Mouse (Mus musculus) right cerebral cortex, postnatal 25 days (tissue): ENCODE measurements around the gene BC024978.

Experiments used
- DNase-seq: peaks from one replicate; pipeline ENCODE4 v3.0.0; 2022

BC024978 gene

DNA sequence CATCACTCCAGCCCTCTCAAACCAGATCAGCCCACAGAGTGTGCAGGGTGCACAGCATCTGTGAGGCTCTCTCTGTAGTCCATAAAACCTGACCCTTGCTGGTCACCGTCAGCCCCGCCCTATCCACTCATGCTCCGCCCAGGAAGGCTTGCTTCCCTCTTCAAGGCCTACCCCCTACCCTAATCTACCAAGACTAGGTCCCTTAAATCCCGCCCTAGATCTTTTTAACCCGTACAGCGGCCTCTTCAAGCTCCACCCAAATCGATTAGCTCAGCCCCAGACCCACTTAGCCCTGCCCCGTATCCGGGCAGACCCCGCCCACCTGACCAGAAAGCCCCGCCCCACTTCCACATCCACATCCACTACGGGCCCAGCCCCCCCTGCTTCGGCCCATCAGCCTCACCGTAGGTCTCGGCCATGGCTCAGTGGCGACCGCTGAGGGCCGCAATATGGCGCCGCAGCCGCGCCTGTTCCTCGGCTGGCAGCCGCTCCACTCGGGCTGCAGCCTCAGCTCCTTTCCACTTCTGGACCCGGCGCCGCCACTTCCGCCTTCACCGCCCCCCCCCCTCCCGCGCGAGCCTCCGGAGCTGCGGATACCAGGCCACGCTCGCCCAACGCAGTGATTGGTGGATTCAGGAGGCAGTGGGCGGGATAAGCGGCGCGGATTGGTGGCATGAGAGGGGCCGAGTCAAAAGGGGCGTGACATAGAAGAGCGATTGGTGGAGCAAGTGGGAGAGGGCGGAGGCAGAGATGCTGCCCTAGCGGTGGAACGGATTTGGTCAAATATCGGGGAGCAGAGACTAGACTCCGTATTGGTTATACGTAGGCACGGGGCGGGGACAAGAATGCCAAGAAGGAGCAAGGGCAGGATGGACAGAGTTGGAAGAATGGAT lies 17.0 kb upstream of the BC024978 start, which contains the start of gene Rab4b:
Gene Rab4b (minus strand): TSS at position 573 of the 893 bp plus-strand sequence.
- peak; percentile 100 for DNase-seq

DNA sequence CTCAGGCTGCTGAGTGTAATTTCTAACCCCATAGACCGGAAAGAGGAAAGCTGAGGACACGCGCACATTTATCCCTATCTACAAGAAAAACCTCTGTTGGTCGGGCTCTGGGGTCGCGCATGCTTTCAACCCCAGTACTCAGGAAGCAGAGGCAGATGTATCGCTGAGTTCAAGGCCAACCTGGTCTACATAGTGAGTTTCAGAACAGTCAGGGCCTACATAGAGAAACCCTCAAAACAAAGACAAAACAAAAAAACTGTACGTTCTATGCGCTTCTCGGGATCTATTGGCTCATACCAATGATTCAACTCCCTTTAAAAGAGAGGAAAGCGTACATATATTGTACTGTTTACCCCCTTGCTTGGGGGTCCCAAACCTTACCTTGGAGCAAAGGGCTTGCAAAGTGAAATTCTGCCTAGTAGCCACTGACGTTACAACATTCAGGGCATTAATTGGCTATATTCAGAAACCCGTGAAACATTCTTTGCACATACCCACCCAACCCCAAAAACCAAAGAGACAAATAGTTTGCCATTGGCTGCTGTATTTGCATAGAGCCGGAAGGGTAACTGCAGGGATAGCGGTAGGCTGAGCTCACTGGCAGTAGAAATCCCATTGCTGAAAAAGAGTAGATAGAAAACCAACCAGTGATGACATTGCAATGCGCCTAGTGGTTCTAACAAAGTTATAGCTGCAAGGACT lies 16.2 kb upstream of the BC024978 start:
- DNase-seq = no peak

DNA sequence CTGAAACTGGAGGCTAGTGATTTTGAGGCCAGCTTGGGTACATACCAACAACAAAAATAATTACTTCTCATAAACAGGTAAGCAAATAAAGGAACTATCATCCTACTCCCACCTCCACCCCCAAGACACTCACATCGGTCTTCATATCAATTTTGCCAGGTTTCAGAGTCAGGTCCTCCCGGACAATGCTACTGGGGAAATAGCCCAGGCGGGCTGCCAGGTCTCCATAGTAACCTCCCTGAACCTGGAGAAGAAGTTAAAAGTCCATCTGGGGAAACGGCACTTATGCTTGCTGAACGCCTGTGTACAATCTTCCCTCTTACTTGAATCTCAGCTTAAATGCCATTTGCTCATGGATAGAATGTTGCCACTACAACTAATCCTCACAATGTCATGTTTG lies 15.5 kb upstream of the BC024978 start:
- no peak for DNase-seq

DNA sequence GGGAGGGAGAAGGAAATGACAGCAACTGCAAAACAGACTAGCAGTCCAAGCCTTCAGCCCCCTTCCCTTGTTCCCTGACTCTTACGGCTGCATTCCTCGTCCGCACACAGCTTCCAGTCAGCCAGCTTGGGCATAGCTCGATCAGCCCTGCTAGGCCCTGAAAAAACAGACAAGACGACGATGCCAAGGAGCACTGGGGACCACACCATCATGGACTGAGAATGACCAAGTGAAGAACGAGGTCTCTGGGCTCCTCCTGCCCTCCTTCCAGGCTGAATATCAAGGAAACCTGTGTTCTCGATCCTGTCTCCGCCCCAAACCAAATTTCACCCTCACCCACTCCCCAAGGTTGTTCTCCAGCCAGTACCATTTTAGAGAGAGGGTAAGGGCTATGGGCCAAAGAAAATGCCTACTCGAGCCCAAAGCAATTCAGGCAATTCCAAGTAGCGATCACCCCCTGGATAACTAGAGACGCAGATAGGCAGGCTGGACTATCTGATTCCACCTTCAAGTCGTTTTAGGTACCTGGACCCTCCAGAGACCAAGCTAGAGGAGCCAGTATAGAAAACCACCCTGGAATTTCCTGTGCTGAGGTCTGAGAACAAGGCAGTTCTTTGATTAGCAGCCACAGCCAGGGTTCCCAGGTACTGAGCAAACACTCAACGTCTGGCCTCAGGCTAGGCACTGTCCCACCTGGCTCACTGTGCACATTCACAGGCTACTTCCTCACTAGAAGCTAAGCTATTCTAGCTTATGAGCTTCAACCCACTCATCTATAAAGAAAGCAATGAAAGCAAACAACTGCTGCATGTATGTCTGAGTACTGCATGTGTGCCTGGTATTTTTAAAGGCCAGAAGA lies 14.5 kb upstream of the BC024978 start, which contains the start of the genes Gm21983 and Mia:
Gene Gm21983 (minus strand): TSS at position 250 of the 859 bp plus-strand sequence.
Gene Mia (minus strand): TSS at position 321 of the 859 bp plus-strand sequence.
- DNase-seq = no peak

DNA sequence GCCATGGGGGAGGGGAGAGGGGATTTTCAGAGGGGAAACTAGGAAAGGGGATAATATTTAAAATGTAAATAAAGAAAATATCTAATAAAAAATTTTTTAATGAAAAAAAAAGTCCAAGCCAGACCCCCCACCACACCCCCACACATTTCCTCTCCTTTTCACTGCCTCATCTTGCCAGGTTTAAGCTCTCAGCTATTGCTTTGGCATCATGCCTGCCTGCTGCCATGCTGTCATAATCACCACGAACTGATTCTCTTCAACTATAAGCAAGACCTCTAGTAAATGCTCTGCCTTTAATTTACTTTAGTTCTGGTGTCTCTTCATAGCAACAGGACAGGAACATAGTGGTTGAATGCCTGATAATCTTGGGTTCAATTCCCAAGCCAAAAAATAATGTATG lies 13.1 kb upstream of the BC024978 start:
- DNase-seq = no peak

DNA sequence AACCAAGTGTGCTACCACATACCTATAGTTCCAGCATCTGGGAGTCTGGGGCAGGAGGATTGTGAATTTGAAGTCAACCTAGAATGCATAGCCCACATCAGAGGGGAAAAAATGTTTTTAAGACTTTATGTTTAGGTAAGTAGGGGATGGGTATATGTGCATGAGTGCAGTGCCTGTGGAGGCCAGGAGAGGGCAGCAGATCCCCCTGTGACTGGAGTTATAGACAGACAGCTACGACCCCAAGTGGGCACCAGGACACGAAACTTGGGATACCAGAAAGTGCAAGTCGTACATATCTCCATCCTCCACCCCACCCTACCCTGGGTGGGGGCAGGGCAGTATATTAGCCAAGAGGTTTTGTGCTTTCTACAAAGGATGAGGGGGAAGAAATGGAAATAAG lies 10.6 kb upstream of the BC024978 start:
- DNase-seq = no peak

DNA sequence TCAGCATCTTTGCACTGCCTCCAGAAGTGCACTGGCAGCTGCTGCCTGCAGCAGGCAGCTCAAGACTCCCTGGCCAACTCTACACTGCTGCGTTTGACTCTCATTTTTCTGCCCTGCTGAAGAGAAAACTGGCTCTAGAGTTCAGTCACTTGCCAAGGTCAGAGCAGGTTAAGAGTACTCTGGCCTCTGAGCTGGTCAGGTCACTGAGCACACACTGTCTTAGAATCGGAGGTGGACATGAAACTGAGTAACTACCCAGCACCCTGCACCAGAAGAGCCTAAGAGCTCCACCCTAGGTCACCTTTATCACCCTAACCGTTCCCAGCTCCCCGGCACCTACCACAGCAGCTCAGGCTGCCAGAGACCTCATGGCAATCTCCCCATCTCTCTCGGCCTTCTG lies 9.6 kb upstream of the BC024978 start:
- DNase-seq = no peak

DNA sequence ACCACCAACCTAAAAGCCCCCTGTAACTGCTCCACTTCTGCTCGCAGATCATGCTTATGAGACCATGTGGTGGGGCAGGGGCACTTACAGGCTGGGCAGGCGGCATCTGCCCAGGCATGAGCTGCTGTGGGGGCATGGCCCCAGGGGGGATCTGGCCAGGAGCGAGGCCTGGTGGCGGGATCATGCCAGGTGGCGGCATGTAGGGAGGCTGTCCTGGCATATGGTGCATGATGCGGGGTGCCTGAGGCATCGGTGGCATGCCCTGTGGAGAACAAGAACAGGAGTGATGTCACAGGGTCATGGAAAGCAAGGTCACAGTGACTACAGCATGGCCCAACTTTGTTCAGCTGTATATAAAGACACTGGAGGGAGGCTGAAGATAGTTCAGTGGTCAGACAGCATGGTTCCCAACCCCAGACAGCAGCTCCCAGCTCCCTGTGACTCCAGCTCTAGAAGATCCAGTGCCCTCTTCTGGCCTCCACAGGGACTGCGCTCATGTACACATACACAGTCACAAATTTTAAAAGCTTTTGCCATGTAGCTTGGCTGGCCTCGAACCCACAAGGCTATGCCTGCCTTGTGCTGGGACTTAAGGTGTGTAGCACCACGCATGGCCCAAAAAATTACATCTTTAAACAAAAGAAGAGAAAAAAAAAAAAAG lies 6.2 kb upstream of the BC024978 start:
- DNase-seq = no peak

DNA sequence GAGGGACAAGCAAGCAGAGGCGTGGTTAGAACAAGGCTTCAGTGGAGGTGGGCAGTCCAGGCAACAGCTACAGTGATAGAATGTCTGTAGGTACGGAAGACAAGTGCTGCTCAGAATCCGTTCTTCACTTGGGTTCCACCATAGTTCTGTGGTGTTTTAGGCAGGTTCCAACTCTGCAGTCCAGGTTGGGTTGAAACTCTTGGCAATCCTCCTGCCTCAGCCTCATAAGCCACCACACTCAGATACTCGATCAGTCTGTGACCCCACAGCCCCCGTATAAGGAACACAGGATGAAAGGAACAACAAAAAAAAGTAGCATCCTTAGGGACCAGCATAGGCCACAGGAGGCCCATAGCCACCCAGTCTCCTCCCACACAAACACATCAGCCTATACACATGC lies 3.1 kb upstream of the BC024978 start:
- DNase-seq = no peak

DNA sequence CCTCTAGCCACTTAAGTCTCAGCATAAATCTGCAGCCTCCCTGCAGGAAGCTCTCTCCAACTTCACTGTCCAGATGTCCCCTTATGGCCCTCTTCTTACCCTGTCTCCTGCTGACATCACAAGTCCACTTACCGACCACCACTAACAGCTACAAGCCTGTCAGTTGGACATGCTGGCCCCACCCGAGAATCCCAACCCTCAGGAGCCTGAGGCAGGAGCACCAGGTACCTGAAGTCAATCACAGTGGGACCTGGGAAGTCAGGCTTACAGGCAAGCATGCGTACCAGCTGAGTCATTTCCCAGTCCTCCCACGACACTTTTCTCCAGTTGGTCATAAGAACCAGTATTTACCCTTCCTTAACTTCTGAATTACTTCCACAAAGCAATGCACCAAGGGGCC lies 1.9 kb upstream of the BC024978 start:
- no peak for DNase-seq

DNA sequence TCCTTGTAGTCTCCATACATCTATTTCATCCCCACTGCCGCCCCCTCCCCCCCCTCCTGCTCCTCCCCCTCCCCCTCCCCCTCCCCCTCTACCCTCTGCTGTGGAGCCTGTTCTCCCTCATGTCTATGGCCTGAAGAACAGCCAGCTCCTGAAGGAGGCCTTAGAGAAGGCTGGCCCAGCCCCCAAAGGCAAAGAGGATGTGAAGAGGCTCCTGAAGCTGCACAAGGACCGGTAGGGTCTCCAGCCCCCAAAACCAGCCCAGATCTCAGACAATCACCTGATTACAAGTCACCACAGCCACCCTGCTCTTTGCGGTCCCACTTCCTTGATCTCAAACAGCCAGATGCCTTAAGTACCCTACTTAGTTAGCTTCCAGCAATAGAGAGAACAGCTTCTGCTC lies 1.6 kb downstream of the BC024978 start:
- DNase-seq = no peak

DNA sequence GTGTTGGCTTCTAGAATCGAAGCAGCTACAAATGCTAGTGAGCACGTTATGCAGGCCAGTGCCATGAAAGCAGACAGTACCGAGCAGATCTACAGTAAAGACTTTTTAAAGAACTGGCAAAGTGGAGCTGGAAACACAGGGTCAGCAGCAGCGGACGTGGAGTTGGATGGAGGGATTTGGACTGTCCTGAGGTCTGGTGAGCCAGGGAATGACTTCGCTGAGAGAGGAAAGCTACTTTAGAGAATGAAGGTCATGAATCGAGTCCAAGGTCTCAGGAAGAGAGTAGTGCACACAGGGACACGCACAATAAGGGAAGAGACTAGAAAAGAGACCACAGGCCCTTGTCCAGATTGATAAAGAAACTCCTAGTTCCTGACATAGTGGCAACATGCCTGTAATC lies 2.1 kb downstream of the BC024978 start:
- DNase-seq = no peak

DNA sequence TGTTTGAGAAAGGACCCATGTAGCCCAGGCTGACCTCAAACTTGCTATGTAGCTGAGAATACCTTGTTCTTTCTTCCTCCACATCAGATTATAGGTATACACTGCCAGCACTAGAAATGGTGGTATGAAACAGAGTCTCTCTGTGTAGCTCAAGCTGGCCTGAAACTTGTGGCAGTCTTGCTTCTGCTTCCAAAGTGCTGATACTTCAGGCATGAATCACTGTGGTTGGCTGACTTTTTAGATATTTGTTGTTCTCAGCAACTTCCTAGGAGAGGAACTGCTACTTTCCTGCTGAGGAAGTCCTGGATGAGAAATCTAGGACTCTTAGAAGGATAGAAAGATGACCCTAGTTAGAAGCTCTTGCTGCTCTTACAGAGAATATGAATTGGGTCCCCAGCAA lies 2.8 kb downstream of the BC024978 start:
- DNase-seq = no peak

DNA sequence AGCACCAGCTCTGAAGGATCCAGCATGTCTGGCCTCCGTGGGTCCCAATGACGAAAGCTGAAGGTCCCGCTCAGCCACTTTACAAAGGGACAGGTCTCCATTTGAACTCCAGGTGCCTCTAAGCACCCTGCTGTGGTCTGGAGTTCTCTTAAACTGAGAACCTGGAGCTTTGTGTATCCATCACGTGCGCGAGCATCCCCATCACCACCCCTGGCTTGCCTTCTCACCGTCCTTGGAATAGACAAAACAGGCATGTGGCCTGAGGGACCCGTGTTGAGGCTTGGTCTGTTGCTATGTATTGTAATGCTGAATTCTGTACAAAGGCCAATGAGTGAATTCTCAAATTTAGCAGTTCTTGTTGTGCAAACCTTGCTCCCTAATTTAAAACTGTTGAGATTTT lies 3.2 kb downstream of the BC024978 start:
- DNase-seq = no peak

DNA sequence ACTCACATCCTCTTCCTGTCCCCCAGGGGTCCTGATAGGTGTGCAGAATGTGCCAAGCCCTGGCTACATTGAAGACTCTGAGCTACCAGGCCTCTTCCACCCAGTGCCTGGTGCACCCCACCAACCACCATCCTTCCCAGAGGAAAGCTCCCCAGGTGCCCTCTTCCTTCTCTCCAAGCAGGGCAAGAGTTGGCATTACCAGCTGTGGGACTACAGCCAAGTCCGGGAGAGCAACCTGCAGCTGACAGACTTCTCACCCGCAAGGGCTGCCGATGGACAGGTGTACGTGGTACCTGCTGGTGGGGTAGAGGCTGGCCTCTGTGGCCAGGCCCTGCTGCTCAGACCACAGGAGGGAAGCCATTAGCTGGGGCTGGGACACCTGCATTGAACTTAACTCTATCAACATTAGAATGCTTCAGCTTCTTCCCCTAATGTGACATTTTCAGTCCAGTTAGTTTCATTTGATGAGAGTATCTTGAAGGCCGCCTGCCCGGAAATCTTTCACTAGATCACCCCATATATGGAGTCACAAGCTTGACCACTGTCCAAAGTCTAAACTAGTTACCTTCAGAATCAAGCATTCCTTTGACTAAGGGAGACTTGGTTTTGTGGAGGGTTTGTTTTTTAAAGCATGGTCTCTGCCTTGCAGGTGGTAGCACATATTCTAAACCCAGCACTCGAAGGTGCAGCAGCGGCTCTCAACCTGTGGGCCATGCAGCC lies 8.3 kb downstream of the BC024978 start:
- no peak for DNase-seq

DNA sequence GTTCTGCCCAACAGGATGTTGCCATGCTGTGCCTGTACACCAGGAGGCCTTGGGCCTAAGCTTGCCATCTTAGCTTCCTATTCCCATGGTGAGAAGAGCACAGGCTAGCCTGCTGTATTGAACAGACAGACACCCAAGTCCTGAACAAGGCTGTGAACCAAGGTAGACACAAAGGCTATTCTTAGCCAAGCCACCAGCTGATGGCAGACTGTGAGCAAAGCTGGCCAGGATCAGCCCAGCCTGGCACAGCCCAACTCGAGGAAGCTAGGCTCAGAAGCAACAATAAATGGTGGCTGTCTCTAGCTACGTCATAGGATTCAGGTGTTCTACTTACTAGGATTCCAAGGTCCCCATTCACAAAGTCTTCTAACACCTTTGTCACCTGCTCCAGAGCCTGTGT lies 17.0 kb downstream of the BC024978 start:
- no peak for DNase-seq

DNA sequence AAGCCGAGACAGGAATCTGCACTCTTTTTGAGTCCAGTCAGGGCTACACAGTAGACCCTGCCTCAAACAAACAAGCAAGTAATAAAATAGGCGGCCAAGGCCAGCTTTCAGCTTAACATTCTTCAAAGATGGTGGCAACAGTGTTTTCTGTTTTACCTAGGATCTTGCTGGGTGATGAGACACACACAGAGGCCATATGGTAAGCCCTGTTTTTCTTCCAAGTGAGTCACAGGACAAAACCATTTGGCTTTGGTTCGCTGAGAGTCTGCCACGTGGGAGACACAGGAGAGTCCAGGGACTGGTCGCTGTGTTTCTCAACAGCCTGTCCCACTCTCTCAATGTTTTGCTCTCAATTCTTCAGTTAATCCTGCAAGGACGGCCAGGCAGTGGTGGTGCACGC lies 23.0 kb downstream of the BC024978 start:
- no peak for DNase-seq

DNA sequence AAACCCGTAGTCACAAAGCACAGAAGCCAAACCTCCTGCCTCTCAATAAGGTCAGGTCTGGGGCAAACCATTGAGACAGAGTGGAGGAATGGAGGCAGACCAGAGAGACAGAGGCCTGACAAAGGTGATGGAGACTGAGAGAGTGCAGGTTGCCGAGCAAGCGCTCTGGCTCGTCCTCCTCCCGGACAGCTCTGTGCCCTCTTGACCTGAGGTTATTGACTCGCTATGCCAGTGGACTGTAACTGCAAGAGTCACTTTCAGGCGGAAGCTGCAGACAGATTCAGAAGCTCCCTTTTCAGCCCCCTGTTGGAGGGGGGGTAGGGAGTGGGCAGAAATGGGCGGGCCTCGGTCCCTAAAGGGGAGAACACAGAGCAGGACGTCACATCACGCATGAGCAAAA lies 24.4 kb downstream of the BC024978 start:
- no peak for DNase-seq

DNA sequence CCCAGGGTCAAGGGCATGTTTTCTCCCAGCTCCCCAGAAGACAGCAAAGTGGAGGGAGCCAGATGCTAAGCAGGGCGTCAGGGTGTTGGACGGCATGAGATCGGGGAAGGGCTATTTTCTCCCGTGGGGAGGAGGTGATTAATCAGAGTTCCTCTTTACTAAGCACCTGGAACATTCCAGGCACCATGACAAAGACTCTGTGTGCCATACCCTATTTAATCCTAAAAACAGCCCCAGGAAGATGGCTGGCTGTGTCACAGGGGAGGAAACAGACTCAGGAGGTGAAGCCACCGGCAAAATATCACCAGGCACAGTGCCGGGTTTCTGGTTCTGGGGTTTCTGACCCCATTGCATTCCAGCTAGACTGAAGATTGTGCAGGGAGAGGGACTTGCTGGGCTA lies 26.4 kb downstream of the BC024978 start:
- DNase-seq = no peak

DNA sequence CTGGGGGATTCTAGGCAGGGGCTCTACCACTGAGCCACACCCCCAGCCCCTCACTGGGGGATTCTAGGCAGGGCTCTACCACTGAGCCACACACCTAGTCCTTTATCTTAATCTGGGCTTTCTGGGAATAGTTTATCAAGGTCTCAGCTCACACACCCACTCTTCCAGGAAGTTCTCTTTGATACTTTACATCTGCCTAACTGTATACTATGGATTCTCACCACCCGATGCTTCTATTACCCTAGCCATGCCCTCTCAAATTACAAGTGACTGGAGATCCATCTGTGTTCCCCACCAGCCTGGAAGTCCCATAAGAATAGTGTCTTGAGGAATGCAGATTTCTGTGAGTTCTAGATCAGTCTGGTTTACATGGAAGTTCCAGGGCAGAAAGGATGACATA lies 27.0 kb downstream of the BC024978 start:
- DNase-seq = no peak

DNA sequence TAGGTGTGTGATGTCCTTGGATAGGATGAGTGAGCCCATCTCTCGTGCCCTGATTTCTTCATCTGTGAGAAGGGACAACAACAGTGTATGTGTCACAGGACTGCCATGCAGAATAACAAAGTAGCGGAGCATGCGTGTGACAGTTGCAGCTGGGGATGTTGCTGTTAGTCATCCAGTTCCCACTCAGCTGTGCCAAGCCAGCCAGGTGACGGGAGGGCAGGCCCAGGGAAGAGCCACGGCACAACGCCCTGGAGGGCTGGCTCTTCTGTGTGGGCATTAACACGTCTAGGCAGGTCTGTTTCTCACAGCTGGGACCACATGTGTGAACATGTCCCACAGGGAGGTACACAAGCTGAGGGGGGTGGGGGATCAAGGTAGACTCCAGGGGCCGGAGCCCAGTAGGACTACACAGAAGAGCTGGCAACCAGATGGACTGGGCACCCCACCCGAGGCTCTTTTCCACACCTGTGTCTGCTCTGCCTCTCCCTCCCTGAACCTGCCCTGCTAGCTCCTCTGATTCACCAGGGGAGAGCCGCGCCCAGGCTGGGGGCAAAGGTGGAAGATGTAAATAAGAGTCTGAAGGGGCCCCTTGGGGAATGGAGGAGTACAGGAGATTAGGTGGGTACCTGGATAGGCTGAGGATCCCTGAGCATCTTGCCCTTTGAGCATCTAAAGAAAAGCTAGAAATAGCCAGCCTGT lies 29.4 kb downstream of the BC024978 start:
- DNase-seq = no peak
